Mouse (Mus musculus) intestine, embryonic 16.5 days (tissue): ENCODE data around the gene Mrpl30. TPM values are rescaled to one million over a fixed set of nuclear protein-coding genes. Genes with fewer than 3 reads are reported as not detected.

Source experiments
- ATAC-seq: fragments of 200-750 bp; cut with Nextera tagmentation; 2 replicates; pipeline ENCODE4 v1.8.0; 2017; ENCODE audit warnings: moderate TSS enrichment, moderate library complexity
- H3K27ac ChIP-seq: fragments of 300-500 bp; sonication (generic); 2 replicates; pipeline ENCODE4 v1.5.1; 2014; ENCODE audit warnings: mild to moderate bottlenecking, low read length
- H3K27me3 ChIP-seq: fragments of 300-500 bp; sonication (generic); replicated peaks from 2 replicates; pipeline ENCODE4 v1.6.1; 2014; ENCODE audit warnings: low read length, control low read depth, mixed read lengths; ENCODE audit not compliant: control insufficient read depth, insufficient read depth
- H3K36me3 ChIP-seq: fragments of 300-500 bp; sonication (generic); 2 replicates; pipeline ENCODE4 v1.6.1; 2014; ENCODE audit warnings: low read length, control low read depth; ENCODE audit not compliant: control insufficient read depth, insufficient read depth
- H3K4me1 ChIP-seq: fragments of 300-500 bp; sonication (generic); 2 replicates; pipeline ENCODE4 v1.6.1; 2014; ENCODE audit warnings: low read length, control low read depth, mixed read lengths; ENCODE audit not compliant: control insufficient read depth, insufficient read depth
- H3K4me2 ChIP-seq: fragments of 300-500 bp; sonication (generic); 2 replicates; pipeline ENCODE4 v1.6.1; 2014; ENCODE audit warnings: low read depth, low read length, control low read depth
- H3K4me3 ChIP-seq: fragments of 300-500 bp; sonication (generic); 2 replicates; pipeline ENCODE4 v1.5.1; 2014; ENCODE audit warnings: mild to moderate bottlenecking, low read length
- H3K9ac ChIP-seq: fragments of 300-500 bp; sonication (generic); 2 replicates; pipeline ENCODE4 v1.6.1; 2014; ENCODE audit warnings: low read depth, low read length
- H3K9me3 ChIP-seq: fragments of 300-500 bp; sonication (generic); 2 replicates; pipeline ENCODE4 v1.6.1; 2016; ENCODE audit warnings: low read length, control low read depth; ENCODE audit not compliant: control insufficient read depth
- WGBS: fragments of 180-500 bp; shearing (Covaris S2); extraction: QIAGEN DNeasy Blood & Tissue Kit; methylation state at CpG from one replicate; pipeline ENCODE4 v1.1.7; 2014; 5-methylcytosine and 5-hydroxymethylcytosine counted together
- polyA plus RNA-seq: library from polyadenylated mRNA; unstranded; fragments of >200 nt; fragmentation: Nextera tagmentation; extraction: Ambion mirVana; gene quantifications from 2 replicates; pipeline ENCODE4 v1.2.1, GENCODE M21; 2015

Mrpl30 gene
- polyA plus RNA-seq, 1 experiment from 2014 or later = 267 TPM

GRCm38 (mm10) chr1:37891400-37891799, 1.1 kb downstream of the Mrpl30 start:
- WGBS = 62% methylated on average over 3 of the region's 3 CpGs
- ATAC-seq = no peak

GRCm38 (mm10) chr1:37894606-37895005, 4.3 kb downstream of the Mrpl30 start:
- H3K4me2 ChIP-seq = no peak overlapping the region
- ATAC-seq = no peak
- peaks cover 6% of the 10 kb centered on the region; the same call in 1 of the 2 replicates for H3K36me3 ChIP-seq
- H3K9ac ChIP-seq = no peak overlapping the region
- H3K27ac ChIP-seq = no peak overlapping the region
- H3K4me3 ChIP-seq = no peak overlapping the region
- H3K9me3 ChIP-seq = no peaks in the 10 kb centered on the region
- H3K27me3 ChIP-seq = no peaks in the 10 kb centered on the region
- no peaks in the 10 kb centered on the region; the same call in 1 of the 2 replicates for H3K4me1 ChIP-seq

More at GRCm38 (mm10) chr1:37891400-37891799, 1.1 kb downstream of the Mrpl30 start:
- no peak overlapping the region for H3K27ac ChIP-seq
- H3K4me1 ChIP-seq = peaks cover 7% of the 10 kb centered on the region
- H3K9me3 ChIP-seq = no peaks in the 10 kb centered on the region
- peak overlapping the region; percentile 68 for H3K4me2 ChIP-seq
- peak overlapping the region; percentile 75 for H3K4me3 ChIP-seq
- no peak overlapping the region for H3K9ac ChIP-seq
- no peaks in the 10 kb centered on the region for H3K27me3 ChIP-seq
- H3K36me3 ChIP-seq = no peaks in the 10 kb centered on the region

GRCm38 (mm10) chr1:37899816-37900215, 9.5 kb downstream of the Mrpl30 start:
- H3K9me3 ChIP-seq = no peaks in the 10 kb centered on the region
- no peak overlapping the region for H3K27ac ChIP-seq
- no peak overlapping the region for H3K9ac ChIP-seq
- ATAC-seq = no peak
- peaks cover 6% of the 10 kb centered on the region; the same call in 1 of the 2 replicates for H3K36me3 ChIP-seq
- no peaks in the 10 kb centered on the region for H3K4me1 ChIP-seq
- no peaks in the 10 kb centered on the region for H3K27me3 ChIP-seq
- H3K4me3 ChIP-seq = no peak overlapping the region
- WGBS = 74% methylated on average over 4 of the region's 4 CpGs
- no peak overlapping the region for H3K4me2 ChIP-seq

GRCm38 (mm10) chr1:37900288-37900687, 10.0 kb downstream of the Mrpl30 start:
- no peak for ATAC-seq
- 57% methylated on average over 6 of the region's 6 CpGs for WGBS

GRCm38 (mm10) chr1:37903178-37903577, 12.9 kb downstream of the Mrpl30 start:
- Histone ChIP-seq H3K9ac (no peak overlapping the region), H3K4me2 (no peak overlapping the region), H3K36me3 (peaks cover 6% of the 10 kb centered on the region; the same call in 1 of the 2 replicates), H3K27me3 (no peaks in the 10 kb centered on the region), H3K27ac (no peak overlapping the region), H3K9me3 (no peaks in the 10 kb centered on the region), H3K4me1 (no peaks in the 10 kb centered on the region), H3K4me3 (no peak overlapping the region)
- 37% methylated on average over 6 of the region's 6 CpGs for WGBS
- ATAC-seq = no peak

More at GRCm38 (mm10) chr1:37900288-37900687, 10.0 kb downstream of the Mrpl30 start:
- no peaks in the 10 kb centered on the region for H3K9me3 ChIP-seq
- H3K27ac ChIP-seq = no peak overlapping the region
- peaks cover 6% of the 10 kb centered on the region; the same call in 1 of the 2 replicates for H3K36me3 ChIP-seq
- H3K9ac ChIP-seq = no peak overlapping the region
- H3K4me1 ChIP-seq = no peaks in the 10 kb centered on the region
- H3K27me3 ChIP-seq = no peaks in the 10 kb centered on the region
- no peak overlapping the region for H3K4me2 ChIP-seq
- H3K4me3 ChIP-seq = no peak overlapping the region

- no peak overlapping the region for H3K9ac ChIP-seq
- H3K4me1 ChIP-seq = peaks cover under 1% of the 10 kb centered on the region; the same call in 1 of the 2 replicates
- H3K4me3 ChIP-seq = no peak overlapping the region
- no peaks in the 10 kb centered on the region for H3K9me3 ChIP-seq
- 71% methylated on average over 2 of the region's 2 CpGs for WGBS
- no peaks in the 10 kb centered on the region for H3K27me3 ChIP-seq
- no peaks in the 10 kb centered on the region for H3K36me3 ChIP-seq
- H3K4me2 ChIP-seq = no peak overlapping the region
- H3K27ac ChIP-seq = no peak overlapping the region
- ATAC-seq = no peak
Measured at GRCm38 (mm10) chr1:37912751-37913150, 22.5 kb downstream of the Mrpl30 start.

GRCm38 (mm10) chr1:37916393-37916792, 26.1 kb downstream of the Mrpl30 start, which contains the start of gene Lyg2:
Lyg2 (minus strand) TSS chr1:37916493.
- no peak within 1 kb of the TSS for H3K4me2 ChIP-seq
- H3K27me3 ChIP-seq = no peaks in the 10 kb centered on the region
- no peak within 1 kb of the TSS for H3K9ac ChIP-seq
- H3K36me3 ChIP-seq = no peaks in the 10 kb centered on the region
- WGBS = 74% methylated on average over 5 of the region's 5 CpGs
- H3K27ac ChIP-seq = no peak within 1 kb of the TSS
- H3K9me3 ChIP-seq = no peaks in the 10 kb centered on the region
- no peak within 1 kb of the TSS for H3K4me3 ChIP-seq
- no peak for ATAC-seq
- H3K4me1 ChIP-seq = peaks cover 2% of the 10 kb centered on the region; the same call in 1 of the 2 replicates

GRCm38 (mm10) chr1:37917666-37918065, 27.4 kb downstream of the Mrpl30 start:
- Histone ChIP-seq H3K27ac (no peak overlapping the region), H3K9me3 (no peaks in the 10 kb centered on the region), H3K36me3 (no peaks in the 10 kb centered on the region), H3K9ac (no peak overlapping the region), H3K4me2 (no peak overlapping the region), H3K4me3 (no peak overlapping the region), H3K4me1 (peaks cover 2% of the 10 kb centered on the region; the same call in 1 of the 2 replicates), H3K27me3 (no peaks in the 10 kb centered on the region)
- 48% methylated on average over 13 of the region's 13 CpGs for WGBS
- ATAC-seq = no peak

GRCm38 (mm10) chr1:37918096-37918495, 27.8 kb downstream of the Mrpl30 start:
- Histone ChIP-seq H3K4me2 (no peak overlapping the region), H3K9ac (no peak overlapping the region), H3K4me3 (no peak overlapping the region), H3K27me3 (no peaks in the 10 kb centered on the region), H3K4me1 (peaks cover 2% of the 10 kb centered on the region; the same call in 1 of the 2 replicates), H3K9me3 (no peaks in the 10 kb centered on the region), H3K36me3 (no peaks in the 10 kb centered on the region), H3K27ac (no peak overlapping the region)
- 55% methylated on average over 6 of the region's 6 CpGs for WGBS
- no peak for ATAC-seq

GRCm38 (mm10) chr1:37922536-37922935, 32.3 kb downstream of the Mrpl30 start:
- Histone ChIP-seq H3K36me3 (no peaks in the 10 kb centered on the region), H3K27me3 (no peaks in the 10 kb centered on the region), H3K4me2 (no peak overlapping the region), H3K27ac (no peak overlapping the region), H3K9me3 (no peaks in the 10 kb centered on the region), H3K4me1 (peaks cover 2% of the 10 kb centered on the region; the same call in 1 of the 2 replicates), H3K4me3 (no peak overlapping the region), H3K9ac (no peak overlapping the region)
- no peak for ATAC-seq
- 51% methylated on average over 8 of the region's 8 CpGs for WGBS
